Mouse (Mus musculus): ENCODE measurements around the gene Sorcs2.

GRCm38 (mm10) chr5:36301166-36301565 lies 96.8 kb downstream of the Sorcs2 start:
- TF ChIP-seq CTCF (IDR thresholded peaks at IDR 0.05; ENCODE audit: control insufficient read depth, insufficient read depth, low read length): no peak
- TF ChIP-seq POLR2A (IDR thresholded peaks at IDR 0.05; ENCODE audit: borderline replicate concordance, control insufficient read depth, low read depth, low read length): no peak
